Mouse (Mus musculus) liver, postnatal 0 days (tissue): ENCODE data around the gene Tmem19.

Experiments
- CTCF ChIP-seq: sonication (generic); IDR thresholded peaks from 2 replicates; pipeline ENCODE4 v1.5.1; 2016; ENCODE audit warnings: antibody characterized with exemption, low read depth
- EP300 ChIP-seq: IDR thresholded peaks from 2 replicates; pipeline ENCODE4 v1.6.1; 2016; ENCODE audit warnings: antibody characterized with exemption, low read depth, mild to moderate bottlenecking

DNA sequence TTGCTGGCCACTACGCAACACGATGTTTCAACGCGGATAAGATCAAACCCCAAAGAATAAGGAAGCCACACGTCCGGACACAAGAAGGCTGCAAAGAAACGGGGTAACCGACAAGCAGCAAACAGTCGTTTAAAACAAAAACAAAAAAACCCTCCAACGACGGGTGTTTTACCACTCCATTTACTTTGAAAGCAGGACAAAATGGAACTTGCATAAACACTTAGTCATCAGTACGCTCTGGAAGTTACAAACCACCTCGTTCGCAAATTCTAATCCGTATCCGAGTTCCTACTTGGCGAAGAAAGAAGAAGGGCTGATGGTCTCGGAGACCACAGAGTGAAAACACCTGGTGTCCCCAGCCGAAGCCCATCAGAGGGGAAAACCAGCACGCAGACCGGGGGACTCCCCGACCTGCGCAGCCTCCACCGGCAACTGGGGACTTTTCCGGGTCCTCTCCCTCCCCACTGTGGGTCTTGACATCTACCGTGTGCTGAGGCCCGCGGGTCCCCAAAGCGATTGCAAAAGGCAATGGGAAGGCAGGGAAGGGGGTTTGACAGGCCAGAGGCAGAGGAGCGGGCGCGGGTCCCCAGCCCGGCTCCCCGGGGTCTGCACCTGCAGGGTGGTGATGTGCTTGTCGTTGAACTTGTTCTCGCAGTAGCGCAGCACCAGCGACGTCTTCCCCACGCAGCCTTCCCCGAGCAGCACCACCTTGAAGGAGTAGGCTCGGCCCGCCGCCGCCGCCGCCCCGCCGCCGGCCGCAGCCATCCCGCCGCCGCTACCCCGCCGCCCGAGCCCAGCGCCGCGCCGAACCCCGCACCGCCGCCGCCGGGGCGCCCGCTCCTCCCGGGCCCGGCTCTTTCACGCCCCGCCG, 47.5 kb downstream of the Tmem19 start:
- TF ChIP-seq CTCF = no peak
- no peak for TF ChIP-seq EP300
